Mouse (Mus musculus) CH12F3 (cell line): ENCODE results near the gene Pom121l2.

Source experiments
- in situ Hi-C: fragments of 300-500 bp; cut with MboI; formaldehyde crosslinking; loops from 2 replicates; pipeline ENCODE4 v1.14.3; 2020; ENCODE audit warnings: low sequenced_read_pairs

Gene Pom121l2

GRCm38 (mm10) chr13:21992550-21992949 lies 11.6 kb downstream of the Pom121l2 start:
- in situ Hi-C loops, result no loop called here

GRCm38 (mm10) chr13:21993957-21994738 lies 13.2 kb downstream of the Pom121l2 start:
- in situ Hi-C loops, result no loop called here

GRCm38 (mm10) chr13:21994896-21995295 lies 13.9 kb downstream of the Pom121l2 start:
- in situ Hi-C loops, result no loop called here

GRCm38 (mm10) chr13:21995331-21995914 lies 14.4 kb downstream of the Pom121l2 start:
- in situ Hi-C loops, result no loop called here

GRCm38 (mm10) chr13:21996101-21996839 lies 15.3 kb downstream of the Pom121l2 start:
- in situ Hi-C loops, result no loop called here

- in situ Hi-C loops, result no loop called here
These were observed 15.8 kb downstream of the Pom121l2 start for GRCm38 (mm10) chr13:21996840-21997185.

GRCm38 (mm10) chr13:21997201-21997820 lies 16.3 kb downstream of the Pom121l2 start:
- in situ Hi-C loops, result no loop called here

GRCm38 (mm10) chr13:21997821-21998220 lies 16.8 kb downstream of the Pom121l2 start:
- in situ Hi-C loops, result no loop called here

- in situ Hi-C loops, result no loop called here
These were observed 17.4 kb downstream of the Pom121l2 start for GRCm38 (mm10) chr13:21998412-21998811.

- in situ Hi-C loops, result no loop called here
These were observed 18.2 kb downstream of the Pom121l2 start for GRCm38 (mm10) chr13:21999147-21999546.

GRCm38 (mm10) chr13:22001346-22001745 lies 20.4 kb downstream of the Pom121l2 start:
- in situ Hi-C loops, result loop anchor here (25.0 kb wide), 2 partner anchors 139 to 1436 kb away; no protein-coding TSS in a partner anchor

GRCm38 (mm10) chr13:22001823-22002222 lies 20.8 kb downstream of the Pom121l2 start:
- in situ Hi-C loops, result loop anchor here (25.0 kb wide), 2 partner anchors 140 to 1435 kb away; no protein-coding TSS in a partner anchor

GRCm38 (mm10) chr13:22005605-22006333 lies 24.8 kb downstream of the Pom121l2 start:
- in situ Hi-C loops, result loop anchor here (25.0 kb wide), 2 partner anchors 143 to 1432 kb away; no protein-coding TSS in a partner anchor

- in situ Hi-C loops, result loop anchor here (25.0 kb wide), 2 partner anchors 144 to 1431 kb away; no protein-coding TSS in a partner anchor
These were observed 25.5 kb downstream of the Pom121l2 start for GRCm38 (mm10) chr13:22006334-22007120.

GRCm38 (mm10) chr13:22007121-22007510 lies 26.1 kb downstream of the Pom121l2 start:
- in situ Hi-C loops, result loop anchor here (25.0 kb wide), 2 partner anchors 145 to 1430 kb away; no protein-coding TSS in a partner anchor

- in situ Hi-C loops, result loop anchor here (25.0 kb wide), 2 partner anchors 146 to 1429 kb away; no protein-coding TSS in a partner anchor
These were observed 26.9 kb downstream of the Pom121l2 start for GRCm38 (mm10) chr13:22007872-22008271.

GRCm38 (mm10) chr13:22008707-22009106 lies 27.7 kb downstream of the Pom121l2 start:
- in situ Hi-C loops, result loop anchor here (25.0 kb wide), 2 partner anchors 146 to 1429 kb away; no protein-coding TSS in a partner anchor

GRCm38 (mm10) chr13:22009642-22010041 lies 28.6 kb downstream of the Pom121l2 start, which contains the start of gene Prss16:
Prss16 (minus strand) TSS chr13:22009742.
- in situ Hi-C loops, result loop anchor here (25.0 kb wide), 2 partner anchors 147 to 1428 kb away; no protein-coding TSS in a partner anchor

- in situ Hi-C loops, result loop anchor here (25.0 kb wide), 2 partner anchors 151 to 1424 kb away; no protein-coding TSS in a partner anchor
These were observed 32.7 kb downstream of the Pom121l2 start for GRCm38 (mm10) chr13:22013716-22014115.
